Mouse (Mus musculus) MEL (cell line): Measurements from ENCODE around the gene Pard3. TPM values are rescaled to one million over a fixed set of nuclear protein-coding genes. Genes with fewer than 3 reads are reported as not detected.

ENCODE experiments used
- DNase-seq: peaks from one replicate; pipeline ENCODE4 v3.0.0; 2011; ENCODE audit warnings: low read depth, low spot score
- H3K27ac ChIP-seq: 2 replicates; pipeline ENCODE4 v1.5.1; 2012; ENCODE audit warnings: low read depth, mild to moderate bottlenecking, control low read depth, low read length, moderate library complexity; ENCODE audit not compliant: control insufficient read depth
- H3K27me3 ChIP-seq, 2 experiments: fragments of 150-350 bp in 1 of 2; sonication (generic) in 1 of 2; 2 replicates each; pipeline ENCODE4 v1.6.1; 2012; ENCODE audit warnings: low read length in 2 of 2, mild to moderate bottlenecking in 2 of 2, improper control_type of control experiment in 1 of 2, moderate library complexity in 1 of 2; ENCODE audit not compliant: insufficient read depth in 2 of 2, control insufficient read depth in 1 of 2
- H3K36me3 ChIP-seq, 2 experiments: 2 replicates each; pipeline ENCODE4 v1.6.1; 2012 to 2014; ENCODE audit warnings: low read length in 2 of 2, improper control_type of control experiment in 1 of 2, inconsistent platforms in 1 of 2, mild to moderate bottlenecking in 1 of 2; ENCODE audit not compliant: insufficient read depth in 2 of 2, control insufficient read depth in 1 of 2
- H3K4me1 ChIP-seq, 2 experiments: fragments of 150-350 bp in 1 of 2; sonication (generic) in 1 of 2; 2 replicates each; pipeline ENCODE4 v1.6.1; 2012; ENCODE audit warnings: low read length in 2 of 2, improper control_type of control experiment in 1 of 2, mild to moderate bottlenecking in 1 of 2; ENCODE audit not compliant: insufficient read depth in 2 of 2, control insufficient read depth in 1 of 2
- H3K4me3 ChIP-seq, 2 experiments: fragments of 150-350 bp in 1 of 2; sonication (generic) in 1 of 2; 2 replicates each; pipeline ENCODE4 v1.5.1; 2012; ENCODE audit warnings: low read depth in 2 of 2, low read length in 2 of 2, mild to moderate bottlenecking in 2 of 2, moderate library complexity in 2 of 2, control low read depth in 1 of 2, improper control_type of control experiment in 1 of 2; ENCODE audit not compliant: control insufficient read depth in 1 of 2, insufficient read depth in 1 of 2
- H3K79me2 ChIP-seq: 2 replicates; pipeline ENCODE4 v1.6.1; 2012; ENCODE audit warnings: mild to moderate bottlenecking, low read length, moderate library complexity; ENCODE audit not compliant: control insufficient read depth, poor library complexity, insufficient read depth
- H3K9ac ChIP-seq: 2 replicates; pipeline ENCODE4 v1.6.1; 2012; ENCODE audit warnings: low read depth, mild to moderate bottlenecking, control low read depth, low read length, moderate library complexity; ENCODE audit not compliant: control insufficient read depth, poor library complexity, severe bottlenecking
- H3K9me3 ChIP-seq: fragments of 150-350 bp; sonication (generic); replicated peaks from 2 replicates; pipeline ENCODE4 v1.6.1; 2012; ENCODE audit warnings: mild to moderate bottlenecking, low read length, improper control_type of control experiment, moderate library complexity; ENCODE audit not compliant: insufficient read depth
- CHD2 ChIP-seq: IDR thresholded peaks from 2 replicates; pipeline ENCODE4 v1.6.1; 2011; ENCODE audit warnings: low read length, improper control_type of control experiment
- E2F4 ChIP-seq: IDR thresholded peaks from 2 replicates; pipeline ENCODE4 v1.6.1; 2011; ENCODE audit warnings: low read depth, low read length, improper control_type of control experiment, borderline replicate concordance
- EP300 ChIP-seq, 2 experiments: IDR thresholded peaks; 2 replicates each; pipeline ENCODE4 v1.6.1; 2011; ENCODE audit warnings: improper control_type of control experiment in 2 of 2, low read length in 2 of 2, low read depth in 1 of 2, mild to moderate bottlenecking in 1 of 2
- GATA1 ChIP-seq: IDR thresholded peaks from 2 replicates; pipeline ENCODE4 v1.6.1; 2011; ENCODE audit warnings: low read depth, low read length, improper control_type of control experiment
- KAT2A ChIP-seq: conservative IDR thresholded peaks from 2 replicates; pipeline ENCODE4 v1.6.1; 2012; ENCODE audit warnings: low read depth, low read length, improper control_type of control experiment, inconsistent platforms
- MAZ ChIP-seq: IDR thresholded peaks from 2 replicates; pipeline ENCODE4 v1.6.1; 2012; ENCODE audit warnings: low read depth, mild to moderate bottlenecking, inconsistent platforms, low read length, improper control_type of control experiment
- MEF2A ChIP-seq: IDR thresholded peaks from 2 replicates; pipeline ENCODE4 v1.6.1; 2014; ENCODE audit warnings: low read depth, mild to moderate bottlenecking, inconsistent platforms, low read length, improper control_type of control experiment; ENCODE audit not compliant: poor library complexity, insufficient replicate concordance, severe bottlenecking; ENCODE audit errors: extremely low read depth
- MXI1 ChIP-seq: IDR thresholded peaks from 2 replicates; pipeline ENCODE4 v1.6.1; 2011; ENCODE audit warnings: mild to moderate bottlenecking, low read depth, low read length, improper control_type of control experiment
- NELFE ChIP-seq: IDR thresholded peaks from 2 replicates; pipeline ENCODE4 v1.6.1; 2011; ENCODE audit warnings: low read depth, low read length, improper control_type of control experiment
- NRF1 ChIP-seq: IDR thresholded peaks from 2 replicates; pipeline ENCODE4 v1.6.1; 2014; ENCODE audit warnings: low read depth, mild to moderate bottlenecking, inconsistent platforms, low read length, improper control_type of control experiment, moderate library complexity; ENCODE audit not compliant: poor library complexity, insufficient read depth, severe bottlenecking
- POLR2AphosphoS5 ChIP-seq: IDR thresholded peaks from 2 replicates; pipeline ENCODE4 v1.6.1; 2012; ENCODE audit warnings: low read depth, borderline replicate concordance, mild to moderate bottlenecking, inconsistent platforms, low read length, moderate library complexity, mixed read lengths
- RAD21 ChIP-seq: IDR thresholded peaks from 2 replicates; pipeline ENCODE4 v1.6.1; 2011; ENCODE audit warnings: mild to moderate bottlenecking, low read depth, low read length, improper control_type of control experiment
- RCOR1 ChIP-seq: IDR thresholded peaks from 2 replicates; pipeline ENCODE4 v1.6.1; 2012; ENCODE audit warnings: low read depth, mild to moderate bottlenecking, inconsistent platforms, low read length, improper control_type of control experiment
- SIN3A ChIP-seq: IDR thresholded peaks from 2 replicates; pipeline ENCODE4 v1.6.1; 2012; ENCODE audit warnings: low read length, improper control_type of control experiment, inconsistent platforms
- TAL1 ChIP-seq: IDR thresholded peaks from 2 replicates; pipeline ENCODE4 v1.6.1; 2012; ENCODE audit warnings: mild to moderate bottlenecking, inconsistent platforms, low read length, moderate library complexity, mixed read lengths
- UBTF ChIP-seq: IDR thresholded peaks from 2 replicates; pipeline ENCODE4 v1.6.1; 2012; ENCODE audit warnings: low read depth, mild to moderate bottlenecking, inconsistent platforms, low read length, improper control_type of control experiment, moderate library complexity, borderline replicate concordance; ENCODE audit not compliant: insufficient read depth
- USF1 ChIP-seq: IDR thresholded peaks from 2 replicates; pipeline ENCODE4 v1.6.1; 2014; ENCODE audit warnings: low read depth, mild to moderate bottlenecking, inconsistent platforms, low read length, improper control_type of control experiment, moderate library complexity
- USF2 ChIP-seq, 2 experiments: IDR thresholded peaks; 2 replicates each; pipeline ENCODE4 v1.6.1; 2011 to 2012; ENCODE audit warnings: improper control_type of control experiment in 2 of 2, low read length in 2 of 2, borderline replicate concordance in 1 of 2, inconsistent platforms in 1 of 2, low read depth in 1 of 2, mild to moderate bottlenecking in 1 of 2; ENCODE audit not compliant: insufficient read depth in 1 of 2
- ZC3H11A ChIP-seq: IDR thresholded peaks from 2 replicates; pipeline ENCODE4 v1.6.1; 2012; ENCODE audit warnings: low read depth, mild to moderate bottlenecking, inconsistent platforms, low read length, improper control_type of control experiment
- ZKSCAN1 ChIP-seq: IDR thresholded peaks from 2 replicates; pipeline ENCODE4 v1.6.1; 2012; ENCODE audit warnings: low read depth, mild to moderate bottlenecking, inconsistent platforms, low read length, improper control_type of control experiment, moderate library complexity
- ZMIZ1 ChIP-seq: IDR thresholded peaks from 2 replicates; pipeline ENCODE4 v1.6.1; 2012; ENCODE audit warnings: low read depth, mild to moderate bottlenecking, inconsistent platforms, low read length, improper control_type of control experiment, moderate library complexity
- ZNF384 ChIP-seq: IDR thresholded peaks from 2 replicates; pipeline ENCODE4 v1.6.1; 2012; ENCODE audit warnings: low read depth, mild to moderate bottlenecking, inconsistent platforms, low read length, improper control_type of control experiment
- polyA plus RNA-seq, 2 experiments: library from polyadenylated mRNA; stranded (reverse) in 1 of 2; unstranded in 1 of 2; fragments of >175 nt in 1 of 2; fragments of >200 nt in 1 of 2; gene quantifications; 2 replicates each; pipeline versions ENCODE4 v1.2.1 to v1.2.4; 2012; ENCODE audit warnings: low replicate concordance in 2 of 2, low read depth in 1 of 2; ENCODE audit not compliant: insufficient read length in 2 of 2, insufficient read depth in 1 of 2, missing spikeins in 1 of 2
- total RNA-seq: library from RNA; depleted of rRNA; stranded (reverse); fragments of 300-350 nt; gene quantifications from 2 replicates; pipeline ENCODE4 v1.2.3, GENCODE M21; 2012

The Pard3 gene
- total and polyA plus RNA-seq, 3 experiments: not detected

DNA sequence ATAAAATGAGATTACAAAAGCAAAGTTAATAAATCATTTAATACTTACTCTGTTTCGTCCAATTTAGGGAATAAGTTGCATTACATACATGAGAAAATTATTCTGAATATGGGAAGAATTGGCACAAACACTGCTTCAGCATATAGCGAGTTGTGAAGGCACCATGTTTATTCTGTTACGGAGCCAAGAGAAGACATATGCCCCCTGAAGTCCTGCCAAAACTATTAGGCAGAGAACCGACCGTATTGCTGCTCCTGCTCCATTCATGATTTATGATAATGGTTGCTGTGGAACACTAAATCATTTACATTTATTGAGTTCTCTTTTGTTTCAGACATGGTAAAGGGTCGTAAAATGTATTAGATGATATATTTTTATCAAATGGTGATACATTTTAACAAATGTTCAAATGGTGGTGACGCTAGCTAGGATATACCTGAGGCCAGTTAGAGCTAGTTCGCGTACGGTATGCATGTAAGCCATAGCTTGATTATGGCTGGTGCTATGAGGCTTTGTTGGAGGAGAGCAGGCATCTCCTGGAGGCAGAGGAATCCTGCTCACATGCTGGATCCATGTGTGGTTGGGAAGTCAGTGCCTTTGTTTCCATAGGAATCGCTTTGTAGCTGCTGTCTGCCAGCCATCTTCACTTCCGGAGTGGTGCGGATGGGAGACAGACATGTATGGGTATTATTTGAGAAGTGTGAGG lies 360.7 kb downstream of the Pard3 start:
- H3K4me3 ChIP-seq: no peak overlapping the region
- H3K9ac ChIP-seq: no peak overlapping the region
- no peak for DNase-seq
- H3K79me2 ChIP-seq: no peaks in the 10 kb centered on the region
- TF ChIP-seq SIN3A (no peak), NELFE (no peak), ZC3H11A (no peak), TAL1 (no peak), NRF1 (no peak), CHD2 (no peak), KAT2A (no peak), GATA1 (no peak), MAZ (no peak)
- no peaks in the 10 kb centered on the region for H3K4me1 ChIP-seq
- no peak overlapping the region for H3K27ac ChIP-seq
- H3K27me3 ChIP-seq: no peaks in the 10 kb centered on the region
- H3K9me3 ChIP-seq: no peaks in the 10 kb centered on the region
- no peaks in the 10 kb centered on the region for H3K36me3 ChIP-seq

DNA sequence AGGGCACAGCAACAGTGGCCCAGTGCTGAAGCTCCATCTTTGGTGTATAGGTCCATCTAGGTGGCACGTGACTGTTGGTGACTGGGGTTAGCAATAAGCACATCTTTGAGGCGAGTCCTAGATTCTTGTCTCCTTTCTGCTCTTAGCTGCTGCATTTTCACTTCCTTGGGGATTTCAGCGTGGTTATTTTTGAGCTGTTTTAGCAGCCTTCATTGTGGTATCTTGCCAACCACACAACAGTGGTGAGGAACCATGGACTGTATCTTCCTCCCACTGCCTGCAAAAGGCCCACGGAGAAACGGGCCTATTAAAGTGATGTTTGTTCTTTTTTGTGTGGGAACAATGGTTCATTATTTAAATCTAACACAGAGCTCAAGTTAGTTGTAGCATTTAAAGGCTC lies 363.2 kb downstream of the Pard3 start:
- no peak for TF ChIP-seq ZNF384
- no peak for TF ChIP-seq RAD21
- no peak for TF ChIP-seq MXI1
- TF ChIP-seq USF1: no peak
- TF ChIP-seq EP300 (IDR thresholded peaks at IDR 0.05; ENCODE audit: low read depth in 1 of 2, low read length in 2 of 2): no peak
- no peak for TF ChIP-seq GATA1
- TF ChIP-seq, all 39 proteins: peak for 0
- Histone ChIP-seq H3K36me3 (no peaks in the 10 kb centered on the region), H3K27ac (no peak overlapping the region), H3K9ac (no peak overlapping the region), H3K79me2 (no peaks in the 10 kb centered on the region), H3K9me3 (no peaks in the 10 kb centered on the region), H3K4me1 (no peaks in the 10 kb centered on the region), H3K27me3 (no peaks in the 10 kb centered on the region), H3K4me3 (no peak overlapping the region)
- no peak for DNase-seq

DNA sequence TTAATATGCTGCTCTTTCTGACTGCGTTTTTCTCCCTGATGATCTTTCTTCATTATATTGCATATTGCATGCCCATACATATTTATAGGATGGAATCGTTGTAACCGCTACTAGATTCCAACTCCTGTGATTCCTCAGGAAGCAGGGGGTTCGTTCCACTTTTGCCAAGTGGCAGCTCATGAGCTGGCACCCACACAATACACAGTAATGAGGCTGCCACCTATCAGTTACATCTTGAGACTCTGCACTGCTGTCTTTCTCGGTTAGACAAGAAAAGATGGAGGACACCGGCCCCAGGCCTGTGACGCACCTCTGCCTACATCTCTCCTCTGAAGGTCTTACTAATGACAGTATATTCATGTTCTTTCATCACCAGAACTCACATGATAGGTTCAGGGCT lies 364.3 kb downstream of the Pard3 start:
- no peak overlapping the region for H3K4me3 ChIP-seq
- no peaks in the 10 kb centered on the region for H3K4me1 ChIP-seq
- H3K36me3 ChIP-seq: no peaks in the 10 kb centered on the region
- H3K79me2 ChIP-seq: no peaks in the 10 kb centered on the region
- no peak for TF ChIP-seq ZC3H11A
- no peak for TF ChIP-seq POLR2AphosphoS5
- TF ChIP-seq E2F4: no peak
- no peak for TF ChIP-seq UBTF
- TF ChIP-seq ZKSCAN1: no peak
- no peak for TF ChIP-seq NRF1
- no peak for TF ChIP-seq USF2 (IDR thresholded peaks at IDR 0.05; ENCODE audit: borderline replicate concordance in 1 of 2, insufficient read depth in 1 of 2, low read depth in 1 of 2, low read length in 2 of 2)
- no peak for TF ChIP-seq ZMIZ1
- no peak for TF ChIP-seq RCOR1
- no peak for TF ChIP-seq MEF2A
- no peak for TF ChIP-seq RAD21
- TF ChIP-seq CHD2: no peak
- no peak overlapping the region for H3K9ac ChIP-seq
- no peak overlapping the region for H3K27ac ChIP-seq
- H3K27me3 ChIP-seq: no peaks in the 10 kb centered on the region
- H3K9me3 ChIP-seq: no peaks in the 10 kb centered on the region
- no peak for DNase-seq
